Mouse (Mus musculus): ENCODE results near the gene Tmprss11b.

The Tmprss11b gene

GRCm38 (mm10) chr5:86676262-86676661 is at the start of gene Tmprss11b:
TSS of gene Tmprss11b (minus strand) at chr5:86676362.
- DNase-seq: no peak

GRCm38 (mm10) chr5:86725021-86725420 is 48.9 kb upstream of the Tmprss11b start:
- no peak for DNase-seq

- no peak for DNase-seq
These were observed 46.8 kb upstream of the Tmprss11b start for GRCm38 (mm10) chr5:86722820-86723460.

- DNase-seq: no peak
These were observed 38.8 kb upstream of the Tmprss11b start for GRCm38 (mm10) chr5:86714967-86715366.

- DNase-seq: no peak
These were observed 28.8 kb upstream of the Tmprss11b start for GRCm38 (mm10) chr5:86704923-86705322.

- peak; percentile 87 for DNase-seq
These were observed 8.5 kb upstream of the Tmprss11b start for GRCm38 (mm10) chr5:86684667-86685066.

GRCm38 (mm10) chr5:86649185-86649584 is 27.0 kb downstream of the Tmprss11b start:
- peak; percentile 62 for DNase-seq

- DNase-seq: no peak
These were observed 35.4 kb downstream of the Tmprss11b start for GRCm38 (mm10) chr5:86640795-86641194.

GRCm38 (mm10) chr5:86632324-86632723 is 43.8 kb downstream of the Tmprss11b start, which contains the start of gene Tmprss11f:
TSS of gene Tmprss11f (minus strand) at chr5:86632424.
- no peak for DNase-seq

- no peak for DNase-seq
These were observed 45.5 kb downstream of the Tmprss11b start for GRCm38 (mm10) chr5:86630700-86631099.

GRCm38 (mm10) chr5:86621778-86622177 is 54.4 kb downstream of the Tmprss11b start:
- no peak for DNase-seq

All from right cerebral cortex, postnatal 14 days (tissue).